Mouse (Mus musculus): ENCODE results near the gene Myl4.

- no peak for TF ChIP-seq CTCF (conservative IDR thresholded peaks at IDR 0.05; ENCODE audit: low read length)
- TF ChIP-seq POU5F1 (IDR thresholded peaks at IDR 0.05; ENCODE audit: borderline replicate concordance, low read length): no peak
Measured at GRCm38 (mm10) chr11:104616182-104616581, 65.7 kb downstream of the Myl4 start.
